In genomic region chr19:29045956-29046650, GRCm38 (mm10) we compare ENCODE assay signal across 8 mouse cellular contexts. TPM values are rescaled to one million over a fixed set of nuclear protein-coding genes. Genes with fewer than 3 reads are reported as not detected.
DNase-seq lines count a peak whose midpoint lies in the region; ATAC-seq and TF ChIP-seq lines count a peak whose summit lies in the region.

No protein-coding gene starts in this region.

- no peaks in the 10 kb centered on the region for H3K9me3 ChIP-seq in lung, embryonic 16.5 days (ENCODE audit: control insufficient read depth, low read length)
- H3K9me3 ChIP-seq in forebrain, embryonic 14.5 days (replicated peaks; ENCODE audit: control insufficient read depth, low read length), result no peaks in the 10 kb centered on the region
- no peaks in the 10 kb centered on the region for H3K9me3 ChIP-seq in liver, embryonic 11.5 days (ENCODE audit: control insufficient read depth, low read length)
- no peaks in the 10 kb centered on the region for H3K9me3 ChIP-seq in stomach, postnatal 0 days (ENCODE audit: control insufficient read depth, low read length)

- no peaks in the 10 kb centered on the region for H3K27me3 ChIP-seq in lung, embryonic 16.5 days (ENCODE audit: control insufficient read depth, insufficient read depth, low read depth, low read length)
- H3K27me3 ChIP-seq in forebrain, embryonic 14.5 days (replicated peaks; ENCODE audit: control insufficient read depth, insufficient read depth, low read length), result no peaks in the 10 kb centered on the region
- no peaks in the 10 kb centered on the region for H3K27me3 ChIP-seq in liver, embryonic 11.5 days (replicated peaks; ENCODE audit: control insufficient read depth, insufficient read depth, low read length)
- no peaks in the 10 kb centered on the region for H3K27me3 ChIP-seq in stomach, postnatal 0 days (ENCODE audit: control insufficient read depth, insufficient read depth, low read length)

- H3K9ac ChIP-seq in lung, embryonic 16.5 days (ENCODE audit: low read length), result peak overlapping the region; percentile 40; the same call in 1 of the 2 replicates
- peak overlapping the region; percentile 43; the same call in 1 of the 2 replicates for H3K9ac ChIP-seq in forebrain, embryonic 14.5 days (ENCODE audit: low read length)
- no peak overlapping the region; the same call in 1 of the 2 replicates for H3K9ac ChIP-seq in liver, embryonic 11.5 days (ENCODE audit: low read depth, low read length)
- H3K9ac ChIP-seq in stomach, postnatal 0 days (ENCODE audit: low read length), result peak overlapping the region; percentile 98

- H3K36me3 ChIP-seq in lung, embryonic 16.5 days (ENCODE audit: control insufficient read depth, insufficient read depth, low read length), result no peaks in the 10 kb centered on the region
- H3K36me3 ChIP-seq in forebrain, embryonic 14.5 days (ENCODE audit: control insufficient read depth, insufficient read depth, low read length), result no peaks in the 10 kb centered on the region
- H3K36me3 ChIP-seq in liver, embryonic 11.5 days (ENCODE audit: control insufficient read depth, insufficient read depth, low read length), result no peaks in the 10 kb centered on the region
- no peaks in the 10 kb centered on the region for H3K36me3 ChIP-seq in stomach, postnatal 0 days (ENCODE audit: control insufficient read depth, insufficient read depth, low read length)

- H3K27ac ChIP-seq in lung, embryonic 16.5 days (ENCODE audit: low read length), result no peak overlapping the region
- no peak overlapping the region for H3K27ac ChIP-seq in forebrain, embryonic 14.5 days (ENCODE audit: low read depth, low read length)
- H3K27ac ChIP-seq in liver, embryonic 11.5 days (ENCODE audit: low read depth, low read length), result no peak overlapping the region
- peak overlapping the region; percentile 98 for H3K27ac ChIP-seq in stomach, postnatal 0 days (replicated peaks)

- WGBS in lung, embryonic 16.5 days, result 28% methylated on average over 15 of the region's 15 CpGs
- 38% methylated on average over 15 of the region's 15 CpGs for WGBS in forebrain, embryonic 14.5 days
- 54% methylated on average over 15 of the region's 15 CpGs for WGBS in liver, embryonic 11.5 days
- WGBS in stomach, postnatal 0 days, result 18% methylated on average over 15 of the region's 15 CpGs

- no peak for ATAC-seq in lung, embryonic 16.5 days (ENCODE audit: low read depth)
- no peak for ATAC-seq in forebrain, embryonic 14.5 days
- ATAC-seq in liver, embryonic 11.5 days (replicated peaks; ENCODE audit: low FRiP score), result no peak
- peak; percentile 43 for ATAC-seq in stomach, postnatal 0 days (ENCODE audit: low FRiP score, low TSS enrichment)

- no peak for DNase-seq in lung, postnatal 14 days
- DNase-seq in forebrain, embryonic 14.5 days (ENCODE audit: low spot score), result no peak
- DNase-seq in liver, embryonic 11.5 days (ENCODE audit: low spot score), result no peak
- DNase-seq in stomach, postnatal 0 days (ENCODE audit: low spot score), result peak; percentile 58
- DNase-seq in right cerebral cortex, postnatal 4 days, result no peak
- DNase-seq in gastrocnemius, adult 18-20 months (ENCODE audit: low spot score), result no peak
- no peak for DNase-seq in frontal cortex, postnatal 25 days (ENCODE audit: low spot score in 2 of 2)

- 0 out of 2 replicates have a peak, but pooled peaks have one; percentile 13 for TF ChIP-seq CTCF in stomach, postnatal 0 days (IDR thresholded peaks at IDR 0.05; ENCODE audit: low read depth)

- H3K4me3 ChIP-seq in lung, embryonic 16.5 days (ENCODE audit: low read length), result peak overlapping the region; percentile 92
- peak overlapping the region; percentile 81 for H3K4me3 ChIP-seq in forebrain, embryonic 14.5 days (ENCODE audit: low read depth, low read length)
- H3K4me3 ChIP-seq in liver, embryonic 11.5 days (ENCODE audit: low read depth, low read length), result peak overlapping the region; percentile 97
- peak overlapping the region; percentile 92 for H3K4me3 ChIP-seq in stomach, postnatal 0 days (ENCODE audit: low read depth, low read length)

- TF ChIP-seq EP300 in stomach, postnatal 0 days (optimal IDR thresholded peaks at IDR 0.05), result no peak

- H3K4me1 ChIP-seq in lung, embryonic 16.5 days (replicated peaks; ENCODE audit: control insufficient read depth, insufficient read depth, low read length), result peaks cover 25% of the 10 kb centered on the region
- H3K4me1 ChIP-seq in forebrain, embryonic 14.5 days (ENCODE audit: control insufficient read depth, insufficient read depth, low read length), result peaks cover 14% of the 10 kb centered on the region
- H3K4me1 ChIP-seq in liver, embryonic 11.5 days (replicated peaks; ENCODE audit: control insufficient read depth, insufficient read depth, low read length), result peaks cover 15% of the 10 kb centered on the region
- H3K4me1 ChIP-seq in stomach, postnatal 0 days (replicated peaks; ENCODE audit: control insufficient read depth, insufficient read depth), result peaks cover 5% of the 10 kb centered on the region; the same call in 1 of the 2 replicates

- peak overlapping the region; percentile 77 for H3K4me2 ChIP-seq in lung, embryonic 16.5 days (ENCODE audit: low read depth, low read length)
- peak overlapping the region; percentile 69 for H3K4me2 ChIP-seq in forebrain, embryonic 14.5 days (ENCODE audit: low read length)
- peak overlapping the region; percentile 82 for H3K4me2 ChIP-seq in liver, embryonic 11.5 days
- peak overlapping the region; percentile 77 for H3K4me2 ChIP-seq in stomach, postnatal 0 days (replicated peaks; ENCODE audit: low read depth)

RNA-seq across cellular contexts. Expression of gene Ak3, which starts 1.7 kb away (rescaled TPM):
- polyA plus RNA-seq in lung, embryonic 16.5 days (2015; fragmentation: Nextera tagmentation; extraction: Ambion mirVana), result 79.7 and 80.8 TPM in 2 replicates
- 76.8 and 83.2 TPM in 2 replicates for polyA plus RNA-seq in forebrain, embryonic 14.5 days (2014; fragmentation: Nextera tagmentation; extraction: Ambion mirVana)
- polyA plus RNA-seq in liver, embryonic 11.5 days (2014; fragmentation: Nextera tagmentation; extraction: Ambion mirVana), result 90.6 and 98.4 TPM in 2 replicates
- polyA plus RNA-seq in stomach, postnatal 0 days (2015; fragmentation: Nextera tagmentation; extraction: Ambion mirVana), result 141 and 150 TPM in 2 replicates
- total RNA-seq in gastrocnemius, adult 18-20 months (2021), result 10 to 100 TPM; 33.4 to 44.6 TPM

RNA-seq across cellular contexts. Expression of gene Rcl1, which starts 55.1 kb away (rescaled TPM):
- polyA plus RNA-seq in lung, embryonic 16.5 days (2015; fragmentation: Nextera tagmentation; extraction: Ambion mirVana), result 36.8 and 40.2 TPM in 2 replicates
- polyA plus RNA-seq in forebrain, embryonic 14.5 days (2014; fragmentation: Nextera tagmentation; extraction: Ambion mirVana), result 34.8 and 35.1 TPM in 2 replicates
- polyA plus RNA-seq in liver, embryonic 11.5 days (2014; fragmentation: Nextera tagmentation; extraction: Ambion mirVana), result 114 and 120 TPM in 2 replicates
- polyA plus RNA-seq in stomach, postnatal 0 days (2015; fragmentation: Nextera tagmentation; extraction: Ambion mirVana), result 26.0 and 27.7 TPM in 2 replicates
- total RNA-seq in gastrocnemius, adult 18-20 months (2021), result 1 to 10 TPM; 5.6 to 5.8 TPM

RNA-seq across cellular contexts. Expression of gene Cdc37l1, which starts 56.0 kb away (rescaled TPM):
- 36.6 and 37.2 TPM in 2 replicates for polyA plus RNA-seq in lung, embryonic 16.5 days (2015; fragmentation: Nextera tagmentation; extraction: Ambion mirVana)
- 42.0 and 55.0 TPM in 2 replicates for polyA plus RNA-seq in forebrain, embryonic 14.5 days (2014; fragmentation: Nextera tagmentation; extraction: Ambion mirVana)
- polyA plus RNA-seq in liver, embryonic 11.5 days (2014; fragmentation: Nextera tagmentation; extraction: Ambion mirVana), result 27.9 and 29.6 TPM in 2 replicates
- polyA plus RNA-seq in stomach, postnatal 0 days (2015; fragmentation: Nextera tagmentation; extraction: Ambion mirVana), result 19.5 and 19.7 TPM in 2 replicates
- 10 to 100 TPM; 42.2 to 43.5 TPM for total RNA-seq in gastrocnemius, adult 18-20 months (2021)
